Mouse (Mus musculus): ENCODE measurements around the gene Tas2r115. TPM values are rescaled to one million over a fixed set of nuclear protein-coding genes. Genes with fewer than 3 reads are reported as not detected.
"Not testable (repeated sequence)": the region's sequence is repeated elsewhere in the genome, so short reads cannot be mapped to it uniquely, and the experiment has no call there.

Tas2r115 gene
- not detected in 2 replicates for polyA plus RNA-seq (2012; ENCODE audit: insufficient read depth, insufficient read length, missing spikeins)

DNA sequence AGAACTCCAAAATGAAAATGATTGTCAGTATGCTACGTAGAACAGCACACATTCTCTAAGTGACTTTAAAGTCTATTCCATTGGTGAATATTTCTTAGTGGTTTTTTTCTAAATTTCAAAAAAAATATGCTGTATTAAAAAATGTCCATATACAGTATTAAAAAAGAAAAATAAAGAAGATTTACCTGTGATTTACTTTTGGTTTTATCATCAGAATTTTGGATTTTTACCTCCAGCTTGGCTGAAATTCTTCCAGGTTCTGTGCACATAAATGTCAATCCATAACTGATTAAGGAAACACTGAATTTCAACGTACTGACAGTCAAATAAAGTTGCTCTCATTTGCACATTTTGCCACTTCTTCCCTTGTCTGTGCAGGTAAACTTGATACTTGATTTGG lies at the start of gene Tas2r115:
Gene Tas2r115 (minus strand): TSS at position 101 of the 400 bp plus-strand sequence.
- no peak within 1 kb of the TSS for H3K4me3 ChIP-seq (ENCODE audit: insufficient read depth, low read length)
- H3K4me1 ChIP-seq (ENCODE audit: control insufficient read depth, insufficient read depth, low read length) = no peaks in the 10 kb centered on the region
- no peak for TF ChIP-seq POLR2A (IDR thresholded peaks at IDR 0.05; ENCODE audit: borderline replicate concordance, low read depth, low read length)
- TF ChIP-seq CTCF (IDR thresholded peaks at IDR 0.05; ENCODE audit: low read depth, low read length) = no peak
- no peak within 1 kb of the TSS for H3K27ac ChIP-seq (ENCODE audit: insufficient read depth, low read depth, low read length)

DNA sequence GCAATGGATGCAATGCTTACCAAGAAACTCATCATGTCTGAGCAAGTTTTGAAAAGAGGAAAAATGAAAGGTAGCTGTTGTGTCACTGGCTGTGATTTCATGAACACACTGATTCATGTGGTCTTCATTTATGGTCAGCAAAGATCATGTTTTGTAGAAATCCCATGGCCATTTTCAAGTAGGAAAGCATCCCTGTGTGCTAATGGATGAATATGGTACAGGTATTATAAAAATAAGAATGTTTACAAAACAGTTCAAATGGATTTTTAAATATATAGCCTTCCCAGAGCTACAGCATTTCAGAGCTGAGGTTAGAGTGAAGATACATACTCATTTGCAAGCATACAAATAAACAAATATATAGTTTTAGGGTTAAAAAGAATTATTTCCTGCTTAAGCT lies 40.2 kb upstream of the Tas2r115 start, which contains the start of gene Tas2r136:
Gene Tas2r136 (minus strand): TSS at position 101 of the 400 bp plus-strand sequence.
- H3K4me1 ChIP-seq (ENCODE audit: control insufficient read depth, insufficient read depth, low read length) = no peaks in the 10 kb centered on the region
- H3K4me3 ChIP-seq (ENCODE audit: insufficient read depth, low read length) = no peak within 1 kb of the TSS
- no peak within 1 kb of the TSS for H3K27ac ChIP-seq (ENCODE audit: insufficient read depth, low read depth, low read length)
- TF ChIP-seq CTCF (IDR thresholded peaks at IDR 0.05; ENCODE audit: low read depth, low read length) = no peak
- no peak for TF ChIP-seq POLR2A (IDR thresholded peaks at IDR 0.05; ENCODE audit: borderline replicate concordance, low read depth, low read length)

DNA sequence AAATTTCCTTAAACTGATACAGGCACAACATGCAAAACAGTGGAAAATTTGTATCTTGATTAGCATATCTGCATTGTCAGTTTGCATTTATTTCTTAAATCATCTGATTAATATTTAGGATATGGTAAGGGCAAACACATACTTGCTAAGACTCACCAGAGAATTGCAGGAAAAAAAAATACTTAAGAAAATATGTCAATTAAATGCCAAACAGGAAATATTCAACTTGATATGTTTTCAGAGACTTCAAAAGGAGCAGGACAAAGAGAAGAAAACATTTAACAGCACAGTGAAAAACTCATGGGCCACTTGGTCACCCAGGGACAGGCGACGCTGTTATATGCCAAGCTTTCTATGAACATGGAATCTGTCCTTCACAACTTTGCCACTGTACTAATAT lies 24.0 kb upstream of the Tas2r115 start, which contains the start of gene Tas2r102:
Gene Tas2r102 (plus strand): TSS at position 301 of the 400 bp plus-strand sequence.
- TF ChIP-seq POLR2A (IDR thresholded peaks at IDR 0.05; ENCODE audit: borderline replicate concordance, low read depth, low read length) (no peak), CTCF (IDR thresholded peaks at IDR 0.05; ENCODE audit: low read depth, low read length) (no peak)
- H3K4me1 ChIP-seq (ENCODE audit: control insufficient read depth, insufficient read depth, low read length) = no peaks in the 10 kb centered on the region
- no peak within 1 kb of the TSS for H3K27ac ChIP-seq (ENCODE audit: insufficient read depth, low read depth, low read length)
- no peak within 1 kb of the TSS for H3K4me3 ChIP-seq (ENCODE audit: insufficient read depth, low read length)

DNA sequence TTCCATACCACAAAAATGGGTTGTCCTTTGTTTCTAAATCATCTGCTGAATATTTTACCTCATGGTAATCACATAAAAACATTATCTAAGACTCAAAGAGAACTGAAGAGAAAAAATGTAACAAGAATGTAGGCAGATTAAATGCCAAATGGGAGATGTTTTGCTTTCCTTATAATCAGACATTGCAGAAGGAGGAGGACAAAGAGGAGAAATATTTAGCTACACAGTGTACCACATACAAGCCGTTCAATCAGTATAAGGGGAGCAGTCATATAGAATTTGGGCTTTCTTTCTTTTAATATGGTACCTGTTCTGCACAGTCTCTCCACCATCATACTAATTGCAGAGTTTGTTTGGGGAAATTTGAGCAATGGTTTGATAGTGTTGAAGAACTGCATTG lies 16.6 kb upstream of the Tas2r115 start, which contains the start of gene Tas2r124:
Gene Tas2r124 (plus strand): TSS at position 301 of the 400 bp plus-strand sequence.
- Histone ChIP-seq H3K4me3 (ENCODE audit: insufficient read depth, low read length) (no peak within 1 kb of the TSS), H3K4me1 (ENCODE audit: control insufficient read depth, insufficient read depth, low read length) (no peaks in the 10 kb centered on the region), H3K27ac (ENCODE audit: insufficient read depth, low read depth, low read length) (no peak within 1 kb of the TSS)
- TF ChIP-seq CTCF (IDR thresholded peaks at IDR 0.05; ENCODE audit: low read depth, low read length) = no peak
- no peak for TF ChIP-seq POLR2A (IDR thresholded peaks at IDR 0.05; ENCODE audit: borderline replicate concordance, low read depth, low read length)

DNA sequence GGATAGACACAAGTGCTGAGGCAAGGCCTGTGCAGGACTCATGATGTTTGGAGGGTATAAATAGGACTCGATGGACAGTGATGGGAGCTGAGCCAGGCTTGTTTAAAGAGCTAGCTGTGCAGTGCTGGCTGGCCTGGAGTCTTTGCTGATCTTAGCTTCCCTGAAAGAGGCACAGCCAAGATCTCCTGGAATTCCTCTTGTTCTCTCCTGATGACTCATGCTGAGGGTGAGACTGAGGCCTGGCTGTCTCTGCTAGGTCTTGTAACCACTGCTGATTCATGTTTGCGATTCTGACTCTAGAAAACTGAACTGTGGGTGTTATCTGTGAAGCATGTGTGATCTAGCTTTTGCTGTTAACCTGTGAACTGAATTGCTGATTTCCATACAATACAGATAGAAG lies 12.4 kb upstream of the Tas2r115 start:
- Histone ChIP-seq H3K27ac (ENCODE audit: insufficient read depth, low read depth, low read length) (no peak overlapping the region), H3K4me1 (ENCODE audit: control insufficient read depth, insufficient read depth, low read length) (no peaks in the 10 kb centered on the region), H3K4me3 (ENCODE audit: insufficient read depth, low read length) (no peak overlapping the region)
- TF ChIP-seq CTCF (IDR thresholded peaks at IDR 0.05; ENCODE audit: low read depth, low read length) (no peak), POLR2A (IDR thresholded peaks at IDR 0.05; ENCODE audit: borderline replicate concordance, low read depth, low read length) (no peak)

DNA sequence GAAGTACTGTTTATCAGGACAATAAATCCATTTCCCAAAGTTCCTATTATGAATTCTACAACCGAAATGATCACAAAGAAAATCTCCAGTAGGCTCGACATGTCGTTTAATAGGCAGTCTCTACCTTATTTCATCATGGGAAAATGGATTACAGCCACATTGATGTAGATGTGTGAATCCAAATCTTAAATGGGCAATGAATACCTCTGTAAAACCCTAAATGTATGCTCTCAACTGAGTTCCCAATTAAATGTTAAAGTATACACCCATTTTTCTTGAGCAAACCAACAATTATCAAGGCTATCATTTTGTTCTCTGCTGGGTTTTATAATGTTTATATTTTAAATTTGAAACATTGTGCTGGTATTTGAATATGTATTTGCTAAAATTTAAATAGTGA lies 26.0 kb downstream of the Tas2r115 start, which contains the start of gene Tas2r122:
Gene Tas2r122 (minus strand): TSS at position 101 of the 400 bp plus-strand sequence.
- H3K4me3 ChIP-seq (ENCODE audit: insufficient read depth, low read length) = no peak within 1 kb of the TSS
- no peak for TF ChIP-seq POLR2A (IDR thresholded peaks at IDR 0.05; ENCODE audit: borderline replicate concordance, low read depth, low read length)
- no peak for TF ChIP-seq CTCF (IDR thresholded peaks at IDR 0.05; ENCODE audit: low read depth, low read length)
- no peaks in the 10 kb centered on the region for H3K4me1 ChIP-seq (ENCODE audit: control insufficient read depth, insufficient read depth, low read length)
- no peak within 1 kb of the TSS for H3K27ac ChIP-seq (ENCODE audit: insufficient read depth, low read depth, low read length)

DNA sequence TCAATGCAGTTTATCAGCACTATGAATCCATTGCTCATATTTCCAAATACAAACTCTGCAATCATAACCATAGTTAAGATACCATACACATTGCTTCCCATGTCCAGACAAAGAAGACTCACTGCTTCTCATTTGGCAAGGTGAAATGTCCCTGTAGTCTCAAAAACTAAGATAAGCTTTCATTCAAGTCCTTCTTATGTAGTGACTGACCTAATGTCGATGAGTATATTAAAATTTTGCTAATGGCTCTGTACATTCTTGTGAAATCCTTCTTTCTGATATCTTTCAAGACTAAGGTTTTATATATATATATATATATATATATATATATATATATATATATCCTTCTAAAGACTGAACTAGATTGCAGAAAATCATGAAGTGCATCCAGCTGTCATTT lies 36.9 kb downstream of the Tas2r115 start, which contains the start of gene Tas2r121:
Gene Tas2r121 (minus strand): TSS at position 101 of the 400 bp plus-strand sequence.
- TF ChIP-seq CTCF (IDR thresholded peaks at IDR 0.05; ENCODE audit: low read depth, low read length) (no peak), POLR2A (IDR thresholded peaks at IDR 0.05; ENCODE audit: borderline replicate concordance, low read depth, low read length) (no peak)
- Histone ChIP-seq H3K4me3 (ENCODE audit: insufficient read depth, low read length) (no peak within 1 kb of the TSS), H3K4me1 (ENCODE audit: control insufficient read depth, insufficient read depth, low read length) (no peaks in the 10 kb centered on the region), H3K27ac (ENCODE audit: insufficient read depth, low read depth, low read length) (no peak within 1 kb of the TSS)

DNA sequence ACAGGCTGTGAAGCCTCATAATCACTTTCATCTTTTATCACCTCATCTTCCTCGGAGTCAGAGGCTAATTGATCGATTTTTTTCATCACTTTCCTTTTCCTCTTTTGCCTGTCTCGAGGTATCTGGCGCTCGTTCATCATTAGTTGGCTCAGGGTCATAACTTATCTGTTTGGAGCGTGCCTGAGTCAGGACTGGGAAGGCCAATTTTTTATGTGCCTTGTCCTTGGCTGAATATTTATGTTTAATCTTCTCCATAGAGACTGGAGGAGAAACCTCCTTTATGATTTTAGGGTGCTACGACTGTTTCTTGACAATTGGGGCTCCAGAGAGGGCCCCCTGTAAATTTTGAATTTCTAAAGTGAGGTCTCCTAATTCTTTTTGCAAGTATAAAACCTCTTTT lies 46.2 kb downstream of the Tas2r115 start:
- H3K4me3 ChIP-seq (ENCODE audit: insufficient read depth, low read length); H3K4me1 ChIP-seq (ENCODE audit: control insufficient read depth, insufficient read depth, low read length); H3K27ac ChIP-seq (ENCODE audit: insufficient read depth, low read depth, low read length): not testable (repeated sequence)

Other genes starting within 250 kb of the Tas2r115 start
- not detected in 2 replicates for gene Prh1, start 168.2 kb downstream of the Tas2r115 start, polyA plus RNA-seq (2012; ENCODE audit: insufficient read depth, insufficient read length, missing spikeins)
- not detected in 2 replicates for gene Prp2, start 142.1 kb downstream of the Tas2r115 start, polyA plus RNA-seq (2012; ENCODE audit: insufficient read depth, insufficient read length, missing spikeins)
- not detected in 2 replicates for gene A630073D07Rik, start 86.5 kb downstream of the Tas2r115 start, polyA plus RNA-seq (2012; ENCODE audit: insufficient read depth, insufficient read length, missing spikeins)
- not detected in 2 replicates for gene Tas2r120, start 81.1 kb downstream of the Tas2r115 start, polyA plus RNA-seq (2012; ENCODE audit: insufficient read depth, insufficient read length, missing spikeins)
- gene Tas2r121, start 37.0 kb downstream of the Tas2r115 start, polyA plus RNA-seq (2012; ENCODE audit: insufficient read depth, insufficient read length, missing spikeins) = not detected in 2 replicates
- gene Tas2r122, start 26.1 kb downstream of the Tas2r115 start, polyA plus RNA-seq (2012; ENCODE audit: insufficient read depth, insufficient read length, missing spikeins) = not detected in 2 replicates
- not detected in 2 replicates for gene Tas2r124, start 16.7 kb upstream of the Tas2r115 start, polyA plus RNA-seq (2012; ENCODE audit: insufficient read depth, insufficient read length, missing spikeins)
- gene Tas2r102, start 24.1 kb upstream of the Tas2r115 start, polyA plus RNA-seq (2012; ENCODE audit: insufficient read depth, insufficient read length, missing spikeins) = not detected in 2 replicates
- gene Tas2r136, start 40.1 kb upstream of the Tas2r115 start, polyA plus RNA-seq (2012; ENCODE audit: insufficient read depth, insufficient read length, missing spikeins) = not detected in 2 replicates
- not detected in 2 replicates for gene Tas2r117, start 64.8 kb upstream of the Tas2r115 start, polyA plus RNA-seq (2012; ENCODE audit: insufficient read depth, insufficient read length, missing spikeins)
- not detected in 2 replicates for gene Tas2r123, start 109.1 kb upstream of the Tas2r115 start, polyA plus RNA-seq (2012; ENCODE audit: insufficient read depth, insufficient read length, missing spikeins)
- not detected in 2 replicates for gene Tas2r116, start 117.4 kb upstream of the Tas2r115 start, polyA plus RNA-seq (2012; ENCODE audit: insufficient read depth, insufficient read length, missing spikeins)
- gene Tas2r110, start 130.0 kb upstream of the Tas2r115 start, polyA plus RNA-seq (2012; ENCODE audit: insufficient read depth, insufficient read length, missing spikeins) = not detected in 2 replicates
- gene Tas2r113, start 155.0 kb upstream of the Tas2r115 start, polyA plus RNA-seq (2012; ENCODE audit: insufficient read depth, insufficient read length, missing spikeins) = not detected in 2 replicates
- not detected in 2 replicates for gene Tas2r125, start 171.6 kb upstream of the Tas2r115 start, polyA plus RNA-seq (2012; ENCODE audit: insufficient read depth, insufficient read length, missing spikeins)
- not detected in 2 replicates for gene Tas2r129, start 213.1 kb upstream of the Tas2r115 start, polyA plus RNA-seq (2012; ENCODE audit: insufficient read depth, insufficient read length, missing spikeins)
- gene Tas2r131, start 219.9 kb upstream of the Tas2r115 start, polyA plus RNA-seq (2012; ENCODE audit: insufficient read depth, insufficient read length, missing spikeins) = not detected in 2 replicates
- gene Tas2r109, start 242.9 kb upstream of the Tas2r115 start, polyA plus RNA-seq (2012; ENCODE audit: insufficient read depth, insufficient read length, missing spikeins) = not detected in 2 replicates